Mouse (Mus musculus): ENCODE data around the gene Tmem132b.

- no peak for TF ChIP-seq CTCF (IDR thresholded peaks at IDR 0.05; ENCODE audit: extremely low read depth, insufficient read length, insufficient replicate concordance, low read depth, low read length)
- no peak for TF ChIP-seq POLR2A (IDR thresholded peaks at IDR 0.05; ENCODE audit: low read depth, low read length)
Observed at GRCm38 (mm10) chr5:125574886-125575285, 43.3 kb downstream of the Tmem132b start.
